Mouse (Mus musculus) small intestine, adult 2 months (tissue): ENCODE data around the gene Nudt8. TPM values are rescaled to one million over a fixed set of nuclear protein-coding genes. Genes with fewer than 3 reads are reported as not detected.
A peak's percentile ranks its signal among the peaks of the same experiment; 100 is the strongest.

Experiments used
- H3K27ac ChIP-seq: fragments of 200-500 bp; 2 replicates; pipeline ENCODE4 v1.5.1; 2012; ENCODE audit warnings: low read depth, low read length, control low read depth, inconsistent platforms; ENCODE audit not compliant: insufficient read depth
- H3K27me3 ChIP-seq: fragments of 200-500 bp; 2 replicates; pipeline ENCODE4 v1.6.1; 2012; ENCODE audit warnings: mild to moderate bottlenecking, moderate library complexity, low read length, inconsistent platforms; ENCODE audit not compliant: control insufficient read depth, insufficient read depth
- H3K36me3 ChIP-seq: fragments of 200-500 bp; 2 replicates; pipeline ENCODE4 v1.6.1; 2012; ENCODE audit warnings: mild to moderate bottlenecking, low read length, control low read depth, inconsistent platforms; ENCODE audit not compliant: control insufficient read depth, insufficient read depth
- H3K4me1 ChIP-seq: fragments of 200-500 bp; 2 replicates; pipeline ENCODE4 v1.6.1; 2012; ENCODE audit warnings: low read length, inconsistent platforms, mixed read lengths; ENCODE audit not compliant: control insufficient read depth, insufficient read depth, insufficient read length
- H3K4me3 ChIP-seq: fragments of 200-500 bp; 2 replicates; pipeline ENCODE4 v1.5.1; 2012; ENCODE audit warnings: low read depth, mild to moderate bottlenecking, control low read depth, inconsistent platforms, low read length, moderate library complexity
- CTCF ChIP-seq: fragments of 200-500 bp; IDR thresholded peaks from 2 replicates; pipeline ENCODE4 v1.5.1; 2012; ENCODE audit warnings: low read depth, mild to moderate bottlenecking, control low read depth, inconsistent platforms, low read length, moderate library complexity, mixed read lengths; ENCODE audit not compliant: insufficient replicate concordance, insufficient read length; ENCODE audit errors: extremely low read depth
- POLR2A ChIP-seq: fragments of 200-500 bp; IDR thresholded peaks from 2 replicates; pipeline ENCODE4 v1.6.1; 2012; ENCODE audit warnings: low read depth, mild to moderate bottlenecking, control low read depth, inconsistent platforms, low read length, moderate library complexity
- WGBS: fragments of 180-500 bp; shearing (Covaris S2); methylation state at CpG from one replicate; pipeline ENCODE4 v1.1.7; 2018; 5-methylcytosine and 5-hydroxymethylcytosine counted together
- polyA plus RNA-seq: library from polyadenylated mRNA; depleted of rRNA; stranded (reverse); fragments of >200 nt; gene quantifications from 2 replicates; pipeline ENCODE4 v1.2.3, GENCODE M21; 2012

Nudt8 gene
- polyA plus RNA-seq, 1 experiment: 30.6 TPM

DNA sequence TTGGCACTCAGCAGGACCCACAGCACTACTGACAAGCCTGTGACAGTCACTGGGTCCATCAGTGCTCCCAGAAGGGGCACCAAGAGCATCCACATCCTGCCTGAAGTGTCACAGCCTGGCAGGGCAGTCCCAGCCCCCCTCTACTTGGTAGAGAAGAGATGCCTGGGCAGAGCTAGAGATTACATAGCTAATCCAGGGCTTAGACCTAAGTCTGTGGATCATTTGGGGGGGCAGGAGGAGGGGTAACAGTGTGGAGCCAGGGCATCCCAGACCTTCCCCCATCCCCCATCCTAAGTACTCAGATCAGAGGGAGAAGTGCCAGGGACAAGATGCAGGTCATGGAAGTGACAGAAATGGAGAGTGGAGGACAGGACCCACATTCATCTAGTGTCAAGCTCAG, 14.4 kb downstream of the Nudt8 start:
- H3K27me3 ChIP-seq: no peaks in the 10 kb centered on the region
- peaks cover 13% of the 10 kb centered on the region; the same call in 1 of the 2 replicates for H3K4me1 ChIP-seq
- no peak for TF ChIP-seq POLR2A
- TF ChIP-seq CTCF: no peak
- peaks cover 13% of the 10 kb centered on the region for H3K36me3 ChIP-seq
- no peak overlapping the region for H3K4me3 ChIP-seq
- no peak overlapping the region for H3K27ac ChIP-seq

DNA sequence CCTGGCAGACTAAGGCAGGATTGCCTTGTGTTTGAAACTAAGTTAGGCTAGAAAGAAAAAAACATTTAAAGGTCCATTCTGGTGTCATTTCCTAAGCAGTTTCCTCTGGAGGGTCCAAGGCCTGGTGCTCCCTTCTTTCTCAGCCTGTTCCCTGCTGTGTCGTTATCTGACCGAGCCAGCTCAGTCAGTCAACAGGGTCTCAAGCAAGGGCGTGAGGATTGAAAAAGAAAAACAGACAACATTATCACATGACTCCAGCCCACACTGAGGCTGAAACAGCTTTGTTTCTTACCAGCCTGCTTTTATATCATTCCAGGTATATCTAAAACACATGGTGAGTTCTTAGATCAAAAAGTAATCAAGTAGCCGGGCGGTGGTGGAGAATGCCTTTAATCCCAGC, 15.3 kb downstream of the Nudt8 start:
- H3K4me3 ChIP-seq: no peak overlapping the region
- TF ChIP-seq CTCF: no peak
- TF ChIP-seq POLR2A: no peak
- H3K4me1 ChIP-seq: peaks cover 16% of the 10 kb centered on the region; the same call in 1 of the 2 replicates
- no peak overlapping the region for H3K27ac ChIP-seq
- H3K27me3 ChIP-seq: no peaks in the 10 kb centered on the region
- H3K36me3 ChIP-seq: peaks cover 5% of the 10 kb centered on the region
- 86% methylated on average over 5 of the region's 5 CpGs for WGBS

DNA sequence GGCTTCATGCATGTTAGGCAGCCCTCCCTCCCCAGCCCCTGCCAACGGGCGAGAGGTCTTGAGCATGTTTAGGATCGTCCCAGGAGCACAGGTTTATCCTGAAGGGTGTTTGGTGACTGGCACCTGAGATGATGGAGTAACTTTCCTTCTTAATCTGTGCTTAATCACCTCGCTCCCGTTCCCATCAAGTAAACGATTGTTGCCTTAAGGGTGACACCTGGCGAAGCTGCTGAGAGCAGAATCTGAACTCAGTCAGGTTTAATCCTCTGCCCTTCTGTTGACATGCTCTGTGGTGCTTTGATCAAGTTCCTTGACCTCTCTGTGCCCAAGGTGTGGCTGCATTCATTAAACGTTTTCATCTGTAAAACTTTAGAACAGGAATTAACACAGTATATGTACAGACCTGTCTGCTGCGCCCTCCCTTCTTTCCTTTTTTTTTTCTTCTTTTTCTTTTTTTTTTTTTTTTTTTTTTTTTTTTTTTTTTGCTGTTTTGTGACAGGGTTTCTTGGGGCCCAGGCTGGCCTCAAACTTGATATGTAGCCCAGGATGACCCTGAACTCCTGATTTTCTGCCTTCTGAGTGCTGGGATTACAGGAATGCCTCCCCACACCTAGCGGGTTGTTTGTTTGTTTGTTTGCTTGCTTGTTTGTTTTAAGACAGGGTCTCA, 17.7 kb downstream of the Nudt8 start:
- Histone ChIP-seq H3K4me3 (no peak overlapping the region), H3K27me3 (no peaks in the 10 kb centered on the region), H3K27ac (peak overlapping the region; percentile 66), H3K36me3 (no peaks in the 10 kb centered on the region), H3K4me1 (peaks cover 10% of the 10 kb centered on the region; the same call in 1 of the 2 replicates)
- 55% methylated on average over 10 of the region's 10 CpGs for WGBS
- TF ChIP-seq CTCF (no peak), POLR2A (no peak)

DNA sequence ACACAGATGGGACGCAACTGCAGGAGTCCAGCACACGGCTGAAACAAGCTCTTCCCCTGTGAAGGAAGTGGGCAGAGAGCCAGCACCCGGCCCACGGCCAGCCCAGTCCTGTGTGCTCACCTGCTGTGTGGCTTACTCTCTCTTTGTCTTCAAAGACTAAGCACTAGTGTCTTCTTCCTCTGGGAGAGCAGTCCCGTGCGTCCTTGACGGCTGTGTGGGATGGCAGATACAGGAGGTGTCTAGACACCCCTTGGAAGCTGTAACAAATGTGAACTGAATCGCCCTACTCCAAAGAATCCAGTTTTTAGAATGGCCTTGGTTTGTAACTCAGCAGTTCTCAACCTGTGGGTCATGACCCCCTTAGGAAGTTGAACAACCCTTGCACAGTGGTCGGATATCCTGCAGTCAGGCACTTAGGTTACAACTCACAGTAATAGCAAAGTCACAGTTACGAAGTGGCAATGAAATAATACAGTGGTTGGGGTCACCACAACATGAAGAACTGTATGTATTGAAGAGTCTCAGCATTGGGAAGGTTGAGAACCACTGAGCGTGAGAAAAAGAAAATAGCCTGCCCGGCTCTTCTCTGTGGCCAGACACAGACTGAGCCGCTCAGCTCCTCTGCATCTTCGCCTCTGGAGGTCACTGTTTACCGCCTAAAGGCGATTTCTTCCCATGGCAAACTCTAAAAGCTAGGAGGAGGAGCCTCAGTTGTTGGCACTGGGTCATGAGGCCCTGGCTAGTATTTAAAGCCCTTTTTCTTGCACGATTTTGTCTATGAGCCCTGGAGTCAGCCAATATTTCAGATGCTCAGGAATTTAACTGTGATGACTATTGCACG, 18.6 kb downstream of the Nudt8 start:
- H3K27ac ChIP-seq: peak overlapping the region; percentile 66

DNA sequence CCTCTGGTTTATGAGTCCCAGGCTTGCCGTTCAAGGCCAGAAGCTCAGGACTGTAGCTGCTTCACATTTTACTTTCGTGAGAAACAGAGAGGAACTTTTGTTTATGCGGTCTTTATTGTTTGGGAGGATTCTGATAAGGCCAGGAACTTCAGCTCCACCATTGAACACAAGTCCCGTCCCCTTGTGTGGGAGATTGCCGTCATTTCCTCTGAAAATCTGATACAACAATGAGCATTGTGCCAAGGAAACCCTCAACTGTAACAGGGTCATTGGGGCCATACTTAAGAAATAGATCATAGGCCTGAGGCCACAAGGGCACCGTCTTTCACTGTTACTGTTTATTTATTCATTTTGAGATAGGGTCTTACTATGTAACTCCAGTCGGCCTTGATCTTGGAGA, 22.8 kb downstream of the Nudt8 start:
- WGBS: 58% methylated on average over 7 of the region's 7 CpGs
- H3K36me3 ChIP-seq: no peaks in the 10 kb centered on the region
- peaks cover 16% of the 10 kb centered on the region for H3K4me1 ChIP-seq
- no peak overlapping the region for H3K27ac ChIP-seq
- TF ChIP-seq CTCF (no peak), POLR2A (no peak)
- no peaks in the 10 kb centered on the region for H3K27me3 ChIP-seq
- H3K4me3 ChIP-seq: no peak overlapping the region

More for the DNA sequence above, 18.6 kb downstream of the Nudt8 start:
- peaks cover 10% of the 10 kb centered on the region; the same call in 1 of the 2 replicates for H3K4me1 ChIP-seq
- H3K27me3 ChIP-seq: no peaks in the 10 kb centered on the region
- TF ChIP-seq CTCF (peak; percentile 93; the same call in 1 of the 2 replicates), POLR2A (peak; percentile 36; the same call in 1 of the 2 replicates)
- no peak overlapping the region for H3K4me3 ChIP-seq
- WGBS: 10% methylated on average over 18 of the region's 18 CpGs
- no peaks in the 10 kb centered on the region for H3K36me3 ChIP-seq

DNA sequence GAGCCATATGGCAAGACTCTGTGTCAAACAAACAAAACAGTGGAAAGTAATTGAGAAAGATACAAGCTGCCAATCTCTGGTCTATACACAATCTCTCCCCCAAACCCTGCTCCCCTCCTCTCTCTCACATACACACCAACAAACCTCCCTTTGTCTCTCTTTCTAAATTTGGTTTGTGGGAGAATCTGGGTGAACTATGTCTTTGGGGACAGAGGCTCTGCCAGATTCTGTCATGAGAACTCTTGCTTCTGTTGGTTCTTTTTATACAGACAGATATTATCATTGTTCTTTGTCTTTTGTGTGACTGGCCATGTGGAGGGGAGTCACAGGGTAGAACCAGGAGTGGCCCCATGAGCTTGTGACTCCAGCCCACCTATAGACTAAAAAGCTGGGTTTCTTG, 27.2 kb downstream of the Nudt8 start:
- Histone ChIP-seq H3K4me3 (no peak overlapping the region), H3K4me1 (peaks cover 13% of the 10 kb centered on the region), H3K27me3 (no peaks in the 10 kb centered on the region), H3K36me3 (no peaks in the 10 kb centered on the region), H3K27ac (no peak overlapping the region)
- TF ChIP-seq POLR2A (no peak), CTCF (no peak)

DNA sequence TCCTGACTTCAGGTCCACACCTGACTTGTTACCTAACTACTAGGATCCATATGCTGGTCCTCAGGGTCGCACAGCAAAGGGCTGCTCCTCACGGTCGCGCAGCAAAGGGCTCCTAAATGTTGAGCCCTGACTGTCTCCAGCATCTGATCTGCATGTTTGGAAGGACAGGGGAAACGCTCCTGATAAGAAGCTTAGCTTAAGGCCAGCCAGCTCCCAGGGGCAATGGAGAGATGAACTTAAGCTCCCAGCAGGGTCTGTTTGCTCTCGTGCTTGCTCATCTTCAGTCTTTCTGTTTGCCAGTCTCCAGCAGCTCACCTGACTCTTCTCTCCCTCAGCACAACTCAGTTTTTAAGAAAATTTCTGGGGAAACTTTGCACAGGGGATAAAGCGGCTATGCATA, 32.3 kb downstream of the Nudt8 start:
- Histone ChIP-seq H3K27ac (peak overlapping the region; percentile 64; the same call in 1 of the 2 replicates), H3K4me3 (no peak overlapping the region), H3K4me1 (peaks cover 24% of the 10 kb centered on the region), H3K27me3 (no peaks in the 10 kb centered on the region), H3K36me3 (peaks cover 6% of the 10 kb centered on the region)
- 79% methylated on average over 7 of the region's 7 CpGs for WGBS
- TF ChIP-seq POLR2A (no peak), CTCF (no peak)
